Mouse (Mus musculus): ENCODE measurements around the gene Rnf145. TPM values are rescaled to one million over a fixed set of nuclear protein-coding genes. Genes with fewer than 3 reads are reported as not detected.
"Not testable (repeated sequence)": the region's sequence is repeated elsewhere in the genome, so short reads cannot be mapped to it uniquely, and the experiment has no call there.

Rnf145 gene
- polyA plus RNA-seq, 1 experiment from 2014 or later = 96.2 TPM

GRCm38 (mm10) chr11:44564245-44564864, 45.6 kb downstream of the Rnf145 start:
- Histone ChIP-seq H3K9me3 (ENCODE audit: control insufficient read depth, low read length) (0 out of 2 replicates have a peak, but pooled peaks cover 2% of the 10 kb centered on the region), H3K9ac (ENCODE audit: low read depth, low read length) (no peak overlapping the region), H3K4me3 (ENCODE audit: low read length) (no peak overlapping the region), H3K4me1 (ENCODE audit: control insufficient read depth, insufficient read depth, low read depth, low read length) (no peaks in the 10 kb centered on the region), H3K27me3 (replicated peaks; ENCODE audit: control insufficient read depth, insufficient read depth, low read length) (no peaks in the 10 kb centered on the region), H3K36me3 (ENCODE audit: control insufficient read depth, insufficient read depth, low read length) (peaks cover 40% of the 10 kb centered on the region), H3K4me2 (ENCODE audit: low read length) (no peak overlapping the region), H3K27ac (ENCODE audit: low read depth, low read length) (no peak overlapping the region)
- ATAC-seq = no peak
- WGBS = 96% methylated on average over 12 of the region's 12 CpGs

DNA sequence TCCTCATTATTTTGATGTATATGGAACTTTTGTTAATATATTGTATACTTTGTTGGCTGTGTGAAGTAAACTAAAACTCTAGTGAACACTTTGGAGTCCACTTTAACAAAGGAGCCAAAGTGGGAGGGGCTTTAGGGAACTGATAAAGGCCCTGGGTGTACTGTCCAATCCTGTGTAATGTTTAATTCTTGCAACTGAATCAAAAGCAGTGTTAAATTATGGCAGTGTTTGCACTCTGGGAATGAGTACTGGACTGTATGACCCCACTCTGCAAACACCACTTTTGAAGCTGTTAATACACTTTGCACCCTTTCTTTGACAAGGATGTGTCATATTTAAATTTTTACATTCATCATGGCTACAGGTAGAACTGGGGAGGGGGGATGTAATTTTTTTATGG, 46.2 kb downstream of the Rnf145 start:
- no peak overlapping the region for H3K9ac ChIP-seq (ENCODE audit: low read depth, low read length)
- no peak overlapping the region for H3K4me3 ChIP-seq (ENCODE audit: low read length)
- H3K4me1 ChIP-seq (ENCODE audit: control insufficient read depth, insufficient read depth, low read depth, low read length) = no peaks in the 10 kb centered on the region
- no peak overlapping the region for H3K27ac ChIP-seq (ENCODE audit: low read depth, low read length)
- H3K9me3 ChIP-seq (ENCODE audit: control insufficient read depth, low read length) = 0 out of 2 replicates have a peak, but pooled peaks cover 2% of the 10 kb centered on the region
- no peak overlapping the region for H3K4me2 ChIP-seq (ENCODE audit: low read length)
- no peaks in the 10 kb centered on the region for H3K27me3 ChIP-seq (replicated peaks; ENCODE audit: control insufficient read depth, insufficient read depth, low read length)
- ATAC-seq = no peak
- H3K36me3 ChIP-seq (ENCODE audit: control insufficient read depth, insufficient read depth, low read length) = peaks cover 38% of the 10 kb centered on the region

DNA sequence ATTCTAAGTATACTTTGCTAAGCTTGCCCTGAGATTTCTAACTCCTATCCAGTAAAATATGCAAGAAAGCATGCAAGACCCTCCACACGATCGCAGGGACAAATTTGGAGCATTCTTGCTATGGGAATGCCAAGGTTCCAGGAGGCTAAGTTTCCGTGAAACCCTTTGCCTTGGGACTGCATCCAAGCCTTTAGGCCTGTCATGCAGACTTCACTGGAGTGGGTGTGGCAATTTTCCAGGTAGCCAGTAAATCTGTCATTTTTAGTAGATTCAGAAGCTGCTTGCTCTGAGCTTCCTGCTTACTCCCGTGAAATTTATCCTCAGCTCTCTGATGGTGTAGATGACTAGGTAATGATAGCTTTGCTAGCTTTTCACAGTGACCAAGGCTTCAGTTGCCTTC, 51.6 kb downstream of the Rnf145 start:
- not testable (repeated sequence) for H3K9ac ChIP-seq (ENCODE audit: low read depth, low read length); H3K4me2 ChIP-seq (ENCODE audit: low read length); H3K9me3 ChIP-seq (ENCODE audit: control insufficient read depth, low read length); H3K36me3 ChIP-seq (ENCODE audit: control insufficient read depth, insufficient read depth, low read length); H3K27me3 ChIP-seq (replicated peaks; ENCODE audit: control insufficient read depth, insufficient read depth, low read length); ATAC-seq; H3K4me1 ChIP-seq (ENCODE audit: control insufficient read depth, insufficient read depth, low read depth, low read length); H3K4me3 ChIP-seq (ENCODE audit: low read length); H3K27ac ChIP-seq (ENCODE audit: low read depth, low read length)
- WGBS = 86% methylated on average over 4 of the region's 4 CpGs

DNA sequence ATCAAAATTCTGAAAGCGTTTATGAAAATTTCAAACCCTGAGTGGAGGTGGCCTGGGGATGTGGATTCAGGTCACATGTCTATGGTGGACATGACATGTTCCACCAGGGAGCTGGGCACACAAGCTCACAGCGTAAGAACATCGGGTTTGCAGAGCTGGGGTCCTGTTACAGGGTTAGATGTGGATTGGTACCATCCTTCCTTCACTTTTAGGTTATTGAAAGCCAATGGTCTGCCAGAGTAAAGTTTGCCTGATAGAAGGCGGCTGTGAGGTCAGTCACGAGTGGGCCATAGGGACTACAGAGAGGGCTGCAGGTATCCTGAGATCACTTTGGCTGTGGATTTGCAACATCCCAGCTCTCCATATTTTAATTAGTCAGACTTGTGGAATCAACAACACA, 54.0 kb downstream of the Rnf145 start:
- no peaks in the 10 kb centered on the region for H3K4me1 ChIP-seq (ENCODE audit: control insufficient read depth, insufficient read depth, low read depth, low read length)
- H3K36me3 ChIP-seq (ENCODE audit: control insufficient read depth, insufficient read depth, low read length) = no peaks in the 10 kb centered on the region
- no peak for ATAC-seq
- H3K9me3 ChIP-seq (ENCODE audit: control insufficient read depth, low read length) = 0 out of 2 replicates have a peak, but pooled peaks cover 2% of the 10 kb centered on the region
- 89% methylated on average over 5 of the region's 5 CpGs for WGBS
- H3K27me3 ChIP-seq (replicated peaks; ENCODE audit: control insufficient read depth, insufficient read depth, low read length) = no peaks in the 10 kb centered on the region
- H3K9ac ChIP-seq (ENCODE audit: low read depth, low read length) = no peak overlapping the region
- no peak overlapping the region for H3K27ac ChIP-seq (ENCODE audit: low read depth, low read length)
- H3K4me2 ChIP-seq (ENCODE audit: low read length) = no peak overlapping the region
- H3K4me3 ChIP-seq (ENCODE audit: low read length) = no peak overlapping the region

DNA sequence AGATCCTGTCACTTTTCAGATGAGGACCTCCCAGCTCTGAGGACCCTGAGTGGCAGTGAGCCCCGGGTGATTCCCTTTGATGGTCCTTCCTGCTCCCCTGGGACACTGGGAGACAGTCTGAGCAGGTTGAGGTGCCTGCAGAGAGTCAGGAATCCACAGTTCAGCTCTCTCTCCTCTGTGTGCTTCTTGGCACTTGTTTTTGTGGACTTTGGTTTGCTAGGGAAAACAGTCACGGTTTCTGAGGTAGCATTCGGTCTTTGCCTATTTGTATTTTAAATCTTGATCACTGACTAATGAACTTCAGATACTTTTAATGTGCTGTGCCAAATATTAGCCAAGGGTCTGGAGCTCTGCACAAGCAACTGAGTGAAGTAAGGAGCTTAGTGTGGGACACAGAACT, 54.6 kb downstream of the Rnf145 start:
- no peak for ATAC-seq
- H3K27ac ChIP-seq (ENCODE audit: low read depth, low read length) = no peak overlapping the region
- WGBS = 74% methylated on average over 3 of the region's 3 CpGs
- H3K4me3 ChIP-seq (ENCODE audit: low read length) = no peak overlapping the region
- H3K36me3 ChIP-seq (ENCODE audit: control insufficient read depth, insufficient read depth, low read length) = no peaks in the 10 kb centered on the region
- H3K9ac ChIP-seq (ENCODE audit: low read depth, low read length) = no peak overlapping the region
- H3K4me2 ChIP-seq (ENCODE audit: low read length) = no peak overlapping the region
- H3K9me3 ChIP-seq (ENCODE audit: control insufficient read depth, low read length) = 0 out of 2 replicates have a peak, but pooled peaks cover 2% of the 10 kb centered on the region
- H3K27me3 ChIP-seq (replicated peaks; ENCODE audit: control insufficient read depth, insufficient read depth, low read length) = no peaks in the 10 kb centered on the region
- H3K4me1 ChIP-seq (ENCODE audit: control insufficient read depth, insufficient read depth, low read depth, low read length) = no peaks in the 10 kb centered on the region

- no peaks in the 10 kb centered on the region for H3K4me1 ChIP-seq (ENCODE audit: control insufficient read depth, insufficient read depth, low read depth, low read length)
- H3K27me3 ChIP-seq (replicated peaks; ENCODE audit: control insufficient read depth, insufficient read depth, low read length) = no peaks in the 10 kb centered on the region
- no peak overlapping the region for H3K9ac ChIP-seq (ENCODE audit: low read depth, low read length)
- no peaks in the 10 kb centered on the region for H3K36me3 ChIP-seq (ENCODE audit: control insufficient read depth, insufficient read depth, low read length)
- H3K4me2 ChIP-seq (ENCODE audit: low read length) = no peak overlapping the region
- WGBS = 92% methylated on average over 8 of the region's 8 CpGs
- ATAC-seq = no peak
- H3K4me3 ChIP-seq (ENCODE audit: low read length) = no peak overlapping the region
- no peak overlapping the region for H3K27ac ChIP-seq (ENCODE audit: low read depth, low read length)
- no peaks in the 10 kb centered on the region for H3K9me3 ChIP-seq (ENCODE audit: control insufficient read depth, low read length)
These were observed 55.6 kb downstream of the Rnf145 start for GRCm38 (mm10) chr11:44574391-44574790.

GRCm38 (mm10) chr11:44574820-44575219, 56.1 kb downstream of the Rnf145 start:
- H3K27ac ChIP-seq (ENCODE audit: low read depth, low read length) = no peak overlapping the region
- H3K27me3 ChIP-seq (replicated peaks; ENCODE audit: control insufficient read depth, insufficient read depth, low read length) = no peaks in the 10 kb centered on the region
- no peak overlapping the region for H3K9ac ChIP-seq (ENCODE audit: low read depth, low read length)
- WGBS = 93% methylated on average over 5 of the region's 5 CpGs
- H3K4me3 ChIP-seq (ENCODE audit: low read length) = no peak overlapping the region
- no peaks in the 10 kb centered on the region for H3K36me3 ChIP-seq (ENCODE audit: control insufficient read depth, insufficient read depth, low read length)
- H3K4me1 ChIP-seq (ENCODE audit: control insufficient read depth, insufficient read depth, low read depth, low read length) = no peaks in the 10 kb centered on the region
- H3K4me2 ChIP-seq (ENCODE audit: low read length) = no peak overlapping the region
- no peak for ATAC-seq
- no peaks in the 10 kb centered on the region for H3K9me3 ChIP-seq (ENCODE audit: control insufficient read depth, low read length)

GRCm38 (mm10) chr11:44577911-44578310, 59.1 kb downstream of the Rnf145 start:
- no peak for ATAC-seq
- Histone ChIP-seq H3K4me3 (ENCODE audit: low read length) (no peak overlapping the region), H3K9me3 (ENCODE audit: control insufficient read depth, low read length) (no peaks in the 10 kb centered on the region), H3K36me3 (ENCODE audit: control insufficient read depth, insufficient read depth, low read length) (no peaks in the 10 kb centered on the region), H3K27ac (ENCODE audit: low read depth, low read length) (no peak overlapping the region), H3K4me2 (ENCODE audit: low read length) (no peak overlapping the region), H3K9ac (ENCODE audit: low read depth, low read length) (no peak overlapping the region), H3K27me3 (replicated peaks; ENCODE audit: control insufficient read depth, insufficient read depth, low read length) (no peaks in the 10 kb centered on the region), H3K4me1 (ENCODE audit: control insufficient read depth, insufficient read depth, low read depth, low read length) (no peaks in the 10 kb centered on the region)
- WGBS = 85% methylated on average over 9 of the region's 9 CpGs

DNA sequence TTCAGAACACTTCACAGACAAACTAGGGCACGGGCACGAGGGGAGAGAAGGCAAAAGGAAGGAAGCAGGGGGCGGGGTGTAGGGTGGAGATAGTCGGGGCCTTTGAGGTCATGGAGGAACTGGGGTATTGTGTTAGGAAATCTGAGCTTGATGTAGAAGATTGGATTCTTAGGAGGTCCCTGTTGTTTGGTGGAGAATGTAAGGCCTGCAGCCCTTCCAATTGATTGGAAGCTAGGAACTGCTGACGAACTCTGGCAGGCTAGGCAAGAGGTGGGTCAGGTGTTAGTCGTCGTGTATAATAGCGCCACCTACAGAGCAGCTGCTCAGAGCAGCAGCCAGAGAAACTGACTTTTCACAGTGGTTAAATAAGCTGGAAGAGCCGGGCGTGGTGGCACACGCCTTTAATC, 62.5 kb downstream of the Rnf145 start:
- Histone ChIP-seq H3K4me2 (ENCODE audit: low read length) (no peak overlapping the region), H3K27me3 (replicated peaks; ENCODE audit: control insufficient read depth, insufficient read depth, low read length) (no peaks in the 10 kb centered on the region), H3K27ac (ENCODE audit: low read depth, low read length) (no peak overlapping the region), H3K4me1 (ENCODE audit: control insufficient read depth, insufficient read depth, low read depth, low read length) (no peaks in the 10 kb centered on the region), H3K4me3 (ENCODE audit: low read length) (no peak overlapping the region), H3K36me3 (ENCODE audit: control insufficient read depth, insufficient read depth, low read length) (no peaks in the 10 kb centered on the region), H3K9me3 (ENCODE audit: control insufficient read depth, low read length) (no peaks in the 10 kb centered on the region), H3K9ac (ENCODE audit: low read depth, low read length) (no peak overlapping the region)
- WGBS = 40% methylated on average over 11 of the region's 11 CpGs
- no peak for ATAC-seq
